Mouse (Mus musculus): Measurements from ENCODE around the gene Sox10.

DNA sequence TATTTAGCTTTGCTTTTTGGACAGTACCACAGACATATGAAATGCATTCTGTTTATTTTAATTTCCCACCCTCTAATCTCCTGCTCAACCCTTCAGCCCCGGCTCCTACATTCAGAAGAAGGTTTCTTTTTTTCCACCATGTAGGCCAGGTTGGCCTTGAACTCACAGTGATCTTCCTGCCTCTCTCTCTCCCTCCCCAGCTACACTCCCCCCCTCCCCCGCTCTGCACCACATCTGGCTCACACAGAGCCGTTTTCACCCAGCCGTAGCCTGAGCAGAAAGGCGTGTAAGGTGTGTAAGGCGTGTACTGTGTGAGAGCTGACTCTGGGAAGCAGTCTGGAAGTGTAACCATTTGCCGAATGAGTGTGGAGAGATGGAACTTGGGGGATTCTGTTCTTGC, 35.7 kb downstream of the Sox10 start:
- TF ChIP-seq CTCF (IDR thresholded peaks at IDR 0.05; ENCODE audit: borderline replicate concordance, extremely low read depth, insufficient read depth, insufficient read length) (no peak), POLR2A (IDR thresholded peaks at IDR 0.05; ENCODE audit: borderline replicate concordance, extremely low read depth, insufficient read depth, insufficient read length, poor library complexity, severe bottlenecking) (no peak)
